Mouse (Mus musculus): ENCODE measurements around the gene Sesn1.
"Not testable (repeated sequence)": the region's sequence is repeated elsewhere in the genome, so short reads cannot be mapped to it uniquely, and the experiment has no call there.

DNA sequence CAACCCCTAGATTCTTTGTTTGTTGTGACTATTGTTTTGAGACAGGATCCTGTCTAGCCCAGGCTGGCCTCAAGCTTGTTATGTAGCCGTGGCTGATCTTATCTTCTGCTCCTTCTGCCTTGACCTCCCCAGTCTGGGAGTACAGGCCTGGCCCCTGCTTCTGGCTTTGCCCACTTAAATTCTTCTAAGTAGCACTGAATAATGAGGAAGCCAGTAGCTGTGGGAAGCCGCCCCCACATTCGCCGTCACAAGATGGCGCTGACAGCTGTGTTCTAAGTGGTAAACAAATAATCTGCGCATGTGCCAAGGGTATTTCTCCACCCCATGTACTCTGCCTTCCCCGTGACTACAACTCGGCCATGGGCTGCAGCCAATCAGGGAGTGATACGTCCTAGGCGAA lies 142.6 kb downstream of the Sesn1 start:
- TF ChIP-seq POLR2A (IDR thresholded peaks at IDR 0.05; ENCODE audit: extremely low read depth, insufficient read depth, low read length); CTCF (IDR thresholded peaks at IDR 0.05; ENCODE audit: low read depth, low read length): not testable (repeated sequence)

All from liver, adult 2 months (tissue).